Mouse (Mus musculus) liver, postnatal 0 days (tissue): ENCODE results near the gene Kcne2.

Source experiments
- CTCF ChIP-seq: sonication (generic); IDR thresholded peaks from 2 replicates; pipeline ENCODE4 v1.5.1; 2016; ENCODE audit warnings: antibody characterized with exemption, low read depth
- EP300 ChIP-seq: IDR thresholded peaks from 2 replicates; pipeline ENCODE4 v1.6.1; 2016; ENCODE audit warnings: antibody characterized with exemption, low read depth, mild to moderate bottlenecking

GRCm38 (mm10) chr16:92345177-92345576, 53.0 kb downstream of the Kcne2 start:
- no peak for TF ChIP-seq CTCF
- TF ChIP-seq EP300, result no peak
